Mouse (Mus musculus): Measurements from ENCODE around the gene Gm11037.
A peak's percentile ranks its signal among the peaks of the same experiment; 100 is the strongest.
"Not testable (repeated sequence)": the region's sequence is repeated elsewhere in the genome, so short reads cannot be mapped to it uniquely, and the experiment has no call there.

The Gm11037 gene

GRCm38 (mm10) chr2:131132930-131133547 lies at the start of gene Gm11037:
TSS of gene Gm11037 (plus strand) at chr2:131133497.
- DNase-seq: no peak

DNA sequence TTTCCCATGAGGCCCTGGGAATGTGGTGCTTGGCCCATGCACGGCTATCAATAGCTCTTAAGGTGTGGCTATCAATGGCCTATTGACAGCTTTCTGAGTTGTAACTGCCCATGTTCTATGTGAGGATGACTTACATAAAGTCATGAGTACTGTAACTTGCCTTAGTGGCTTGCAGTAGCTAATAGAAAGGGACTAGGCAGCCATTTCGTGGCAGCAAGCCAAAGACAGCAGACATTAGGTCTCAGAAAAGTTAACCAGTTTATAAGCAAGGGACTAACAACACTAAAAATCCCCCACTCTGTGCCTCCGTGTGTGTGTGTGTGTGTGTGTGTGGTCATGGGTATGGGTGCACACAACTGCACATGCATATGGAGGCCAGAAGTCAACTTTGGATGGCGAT lies 49.1 kb upstream of the Gm11037 start:
- DNase-seq: no peak

GRCm38 (mm10) chr2:131086667-131087390 lies 46.5 kb upstream of the Gm11037 start, which contains the start of gene Siglec1:
TSS of gene Siglec1 (minus strand) at chr2:131086765.
- no peak for DNase-seq

GRCm38 (mm10) chr2:131088581-131088980 lies 44.7 kb upstream of the Gm11037 start:
- no peak for DNase-seq

- no peak for DNase-seq
Observed at GRCm38 (mm10) chr2:131089634-131090033, 43.7 kb upstream of the Gm11037 start.

GRCm38 (mm10) chr2:131090852-131091251 lies 42.4 kb upstream of the Gm11037 start:
- no peak for DNase-seq

GRCm38 (mm10) chr2:131093577-131093976 lies 39.7 kb upstream of the Gm11037 start:
- DNase-seq: no peak

GRCm38 (mm10) chr2:131094823-131095222 lies 38.5 kb upstream of the Gm11037 start:
- DNase-seq: peak; percentile 66

DNA sequence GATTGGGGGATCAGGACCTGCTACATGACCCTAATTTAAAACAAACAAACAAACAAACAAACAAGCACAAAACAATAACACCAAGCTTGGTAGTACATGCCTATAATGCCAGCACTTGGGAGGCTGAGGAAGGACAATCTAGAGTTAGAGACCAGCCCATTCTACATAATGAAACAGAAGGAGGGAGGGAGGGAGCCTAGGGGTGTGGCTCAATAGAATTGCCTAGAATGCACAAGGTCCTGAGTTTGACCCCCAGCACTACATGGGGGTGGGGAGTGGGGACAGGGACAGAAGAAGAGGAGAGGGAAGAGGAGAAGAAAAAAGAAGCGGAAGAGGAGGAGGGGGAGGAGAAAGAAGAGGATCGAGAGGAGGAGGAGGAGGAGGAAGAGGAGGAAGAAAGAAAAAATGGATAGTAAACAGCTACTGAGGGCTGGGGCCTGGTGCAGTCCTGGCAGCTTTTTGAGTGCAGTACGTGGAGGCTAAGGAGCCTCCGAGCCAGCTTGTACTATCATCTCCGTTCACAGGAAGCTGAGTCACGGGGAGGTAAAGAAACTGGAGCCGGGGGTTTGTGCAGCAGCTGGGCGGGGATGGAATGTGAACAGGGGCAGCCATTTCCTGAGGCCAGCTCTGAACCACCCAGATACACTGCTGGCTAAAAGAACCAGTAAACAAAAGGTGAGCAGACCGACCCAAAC lies 37.0 kb upstream of the Gm11037 start:
- DNase-seq: no peak

DNA sequence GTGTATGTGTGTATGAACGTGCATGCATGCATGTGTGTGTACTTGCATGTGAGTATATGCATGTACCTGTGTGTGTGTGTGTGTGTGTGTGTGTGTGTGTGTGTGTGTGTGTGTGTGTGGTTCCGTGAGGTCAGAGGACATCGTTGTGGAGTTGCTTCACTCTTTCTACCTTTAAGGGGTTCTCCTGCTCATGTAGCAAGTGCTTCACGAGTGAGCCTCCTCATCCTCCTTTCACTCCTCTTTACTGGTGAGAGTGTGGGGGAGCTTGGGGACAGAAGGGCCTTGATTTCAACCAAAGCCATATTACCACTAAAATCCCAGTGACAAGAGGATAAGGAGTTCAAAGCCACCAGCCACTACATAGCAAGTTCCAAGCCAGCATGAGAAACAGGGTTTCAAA lies 36.2 kb upstream of the Gm11037 start:
- DNase-seq: no peak

DNA sequence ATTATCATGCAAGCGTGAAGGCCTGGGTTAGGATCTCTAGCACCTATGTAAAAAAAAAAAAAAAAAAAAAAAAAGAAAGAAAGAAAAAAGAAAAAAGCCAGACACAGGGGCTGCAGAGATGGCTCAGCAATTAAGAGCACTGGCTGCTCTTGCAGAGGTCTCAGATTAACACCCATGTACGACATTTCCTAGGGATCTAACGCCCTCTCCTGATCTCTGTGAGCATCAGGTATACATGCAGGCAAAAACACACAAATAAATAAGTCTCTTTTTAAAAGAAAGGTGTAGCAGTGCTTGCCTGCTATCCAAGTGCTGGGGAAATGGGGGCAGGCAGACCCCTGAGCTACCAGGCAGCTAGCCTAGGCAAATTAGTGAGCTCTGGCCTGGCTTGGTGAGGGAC lies 31.8 kb upstream of the Gm11037 start:
- DNase-seq: no peak

DNA sequence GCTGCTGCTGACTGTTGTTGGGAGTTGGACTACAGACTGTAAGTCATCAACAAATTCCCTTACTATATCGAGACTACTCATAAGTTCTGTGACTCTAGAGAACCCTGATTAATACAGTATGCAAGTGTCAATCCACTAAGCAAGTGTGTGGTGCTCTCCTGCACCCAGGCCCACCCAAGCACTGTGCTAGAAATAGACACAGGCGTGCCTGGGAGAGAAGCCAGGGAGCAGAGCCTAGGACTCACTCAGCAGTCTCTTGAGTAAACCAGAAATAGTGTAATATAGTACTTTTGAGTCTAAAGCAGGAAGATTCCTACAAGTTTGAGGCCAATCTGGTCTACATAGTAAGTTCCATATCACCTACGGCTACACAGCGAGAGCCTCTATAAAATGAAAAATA lies 29.3 kb upstream of the Gm11037 start:
- DNase-seq: no peak

GRCm38 (mm10) chr2:131105061-131105460 lies 28.2 kb upstream of the Gm11037 start:
- not testable (repeated sequence) for DNase-seq

DNA sequence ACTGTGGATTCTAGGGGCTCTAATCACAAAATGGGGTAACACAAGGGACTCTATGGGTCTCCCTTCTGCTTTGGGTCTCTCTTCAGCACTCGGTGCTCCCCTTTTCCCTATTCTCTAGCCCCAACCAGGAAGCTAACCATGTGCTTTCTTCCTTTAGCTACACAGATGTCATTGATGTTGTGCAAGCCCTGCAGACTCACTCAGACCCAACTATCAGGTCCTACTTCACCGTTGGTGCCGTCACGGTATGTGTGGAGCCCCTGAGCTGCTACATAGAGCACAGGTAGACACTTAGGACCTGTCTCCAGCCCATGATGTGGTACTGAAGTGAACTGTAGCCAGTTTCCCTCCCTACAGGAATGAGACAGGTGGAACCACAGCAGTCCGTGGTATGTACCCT lies 27.3 kb upstream of the Gm11037 start:
- DNase-seq: no peak

DNA sequence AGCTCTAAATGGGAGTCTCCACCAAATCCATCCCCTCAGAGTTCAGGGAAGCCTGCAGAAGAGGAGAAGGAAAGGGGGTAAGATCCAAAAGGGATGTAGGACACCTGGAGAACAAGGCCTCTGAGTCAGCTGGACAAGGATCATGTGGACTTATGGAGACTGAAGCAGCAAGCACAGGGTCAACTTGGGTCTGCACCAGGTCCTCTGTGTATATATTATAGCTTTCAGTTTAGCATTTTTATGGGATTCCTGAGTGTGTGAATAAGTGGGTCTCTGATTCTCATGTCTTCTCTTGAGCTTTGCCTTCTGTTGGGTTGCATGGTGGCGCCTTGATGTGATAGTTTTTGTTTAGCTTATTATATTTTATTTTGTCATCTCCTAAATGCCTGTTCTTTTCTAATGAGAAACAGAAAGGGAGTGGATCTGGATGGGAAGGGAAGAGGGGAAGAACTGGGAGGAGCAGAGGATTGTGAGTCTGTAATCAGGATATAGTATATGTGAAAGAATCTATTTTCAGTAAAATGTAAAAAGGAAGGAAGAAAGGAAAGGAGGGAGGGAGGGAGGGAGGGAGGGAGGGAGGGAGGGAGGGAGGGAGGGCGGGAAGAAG lies 14.2 kb upstream of the Gm11037 start:
- no peak for DNase-seq

DNA sequence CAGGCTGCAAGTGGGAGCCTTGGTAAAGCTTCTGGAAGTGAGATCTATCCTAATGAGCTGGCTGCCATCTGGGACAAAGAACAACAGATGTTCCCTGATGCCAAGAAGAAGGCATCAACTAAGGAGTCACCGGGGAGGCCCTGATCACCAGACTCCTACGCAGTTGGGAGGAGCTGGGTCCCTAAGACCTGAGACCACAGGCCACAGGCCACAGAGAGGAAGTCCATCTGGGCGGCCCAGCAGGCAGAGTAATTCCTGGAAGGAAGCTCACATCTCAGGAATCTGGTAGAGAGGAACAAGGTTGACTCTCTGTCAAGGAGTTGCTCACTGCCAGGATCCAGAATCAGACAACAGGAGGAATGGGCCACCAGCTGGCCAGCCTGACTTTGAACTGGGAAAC lies 9.1 kb upstream of the Gm11037 start:
- DNase-seq: no peak

- DNase-seq: no peak
Observed at GRCm38 (mm10) chr2:131125157-131125963, 7.9 kb upstream of the Gm11037 start.

DNA sequence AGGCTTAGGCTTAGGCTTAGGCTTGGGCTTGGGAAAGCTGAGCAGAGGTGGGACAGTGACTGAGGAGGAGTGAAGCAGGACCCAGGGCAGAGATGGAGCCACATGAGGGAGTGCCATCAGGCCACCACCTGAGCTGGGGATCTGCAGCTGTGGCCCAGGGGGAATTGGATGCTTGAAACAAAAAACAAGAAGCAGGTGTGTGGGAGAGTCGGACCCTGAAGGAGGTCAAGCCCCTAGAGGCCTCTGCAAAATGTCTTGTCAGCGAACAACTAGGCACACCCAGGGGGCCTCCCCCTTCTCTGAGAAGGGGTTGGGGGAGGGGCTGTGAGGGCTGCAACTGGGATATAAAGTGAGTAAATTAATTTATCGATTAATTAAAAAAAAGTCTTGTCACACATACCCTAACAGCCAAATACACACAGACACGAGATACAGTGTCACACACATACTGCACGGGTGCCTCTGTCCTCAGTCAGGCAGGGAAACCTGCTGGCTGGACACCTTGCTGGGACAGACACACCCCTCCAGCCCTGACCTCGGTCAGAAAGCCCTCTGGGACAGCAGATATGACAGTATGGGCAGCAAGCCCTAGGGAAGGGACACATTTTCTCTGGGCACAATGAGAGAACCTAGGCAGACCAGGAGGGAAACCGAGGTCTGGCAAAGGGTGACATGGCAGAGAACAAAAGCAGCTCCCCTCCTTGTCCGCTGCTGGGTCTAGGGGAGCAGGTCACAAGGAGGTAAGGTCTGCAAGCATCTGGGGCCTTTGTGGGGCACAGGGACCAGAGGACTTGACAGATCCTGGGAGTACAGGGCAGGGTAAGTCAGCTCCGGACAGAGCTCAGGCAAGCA lies 7.1 kb upstream of the Gm11037 start:
- no peak for DNase-seq

DNA sequence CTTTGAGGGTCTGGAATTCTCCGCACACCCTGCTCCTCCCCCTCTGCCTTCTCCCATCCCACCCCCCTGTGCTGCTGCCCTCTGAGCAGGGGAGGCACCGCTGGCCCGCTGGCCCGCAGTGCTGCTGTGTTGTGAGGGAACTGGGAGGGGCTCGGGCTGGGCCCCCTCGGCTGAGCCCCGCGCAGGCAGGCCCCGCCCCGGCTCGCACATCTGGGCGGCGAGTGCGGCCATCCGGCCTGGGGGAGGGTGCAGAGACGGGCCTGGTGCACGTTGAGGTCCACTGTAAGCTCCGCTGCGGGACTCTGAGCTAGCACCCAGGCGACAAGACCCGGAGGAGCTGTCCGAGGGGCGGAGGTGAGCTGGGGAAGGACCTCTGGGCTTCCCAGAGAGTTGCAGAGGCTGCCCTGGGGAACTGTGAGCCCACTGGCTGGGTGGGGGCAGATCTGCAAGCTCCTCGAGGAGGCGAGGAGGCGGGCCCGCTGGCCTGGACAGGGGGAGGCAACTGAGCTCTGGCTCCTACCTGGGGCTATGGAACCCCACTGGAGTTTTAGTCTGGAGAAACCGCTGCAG lies 6.1 kb upstream of the Gm11037 start, which contains the start of gene Hspa12b:
Gene Hspa12b (plus strand): TSS at position 120 of the 570 bp plus-strand sequence.
- DNase-seq: no peak

GRCm38 (mm10) chr2:131128211-131128610 lies 5.1 kb upstream of the Gm11037 start:
- no peak for DNase-seq

DNA sequence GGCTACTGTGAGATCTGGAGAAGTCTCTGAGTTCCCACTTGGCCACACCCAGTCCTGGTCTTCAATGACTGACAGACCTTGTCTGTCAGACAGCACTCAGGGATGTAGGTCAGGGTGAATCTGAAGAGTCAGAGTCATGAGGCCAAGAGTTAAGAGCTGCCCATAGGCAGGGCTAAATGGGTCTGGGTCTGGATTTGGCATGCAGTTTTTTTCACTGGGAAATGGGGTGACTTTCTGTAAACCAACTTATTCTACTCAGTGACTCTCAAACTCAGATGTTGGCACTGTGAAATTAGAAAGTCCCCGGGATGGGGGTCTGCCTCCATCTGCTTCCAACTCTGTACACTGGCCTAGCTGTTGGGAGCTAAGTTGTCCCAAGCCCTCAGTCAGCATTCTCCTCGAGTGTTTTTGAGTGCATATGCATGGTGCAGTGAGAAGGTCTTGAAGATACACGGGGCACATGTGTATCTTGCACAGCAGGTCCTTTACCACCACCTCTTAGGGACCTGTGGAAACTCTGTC lies 4.6 kb upstream of the Gm11037 start:
- no peak for DNase-seq

All from right cerebral cortex, postnatal 4 days (tissue).